Mouse (Mus musculus): ENCODE measurements around the gene Zfp541. TPM values are rescaled to one million over a fixed set of nuclear protein-coding genes. Genes with fewer than 3 reads are reported as not detected.

Zfp541 gene
- 0.04 and 0.10 TPM in 2 replicates for polyA plus RNA-seq (2015; fragmentation: Nextera tagmentation; extraction: Ambion mirVana)

DNA sequence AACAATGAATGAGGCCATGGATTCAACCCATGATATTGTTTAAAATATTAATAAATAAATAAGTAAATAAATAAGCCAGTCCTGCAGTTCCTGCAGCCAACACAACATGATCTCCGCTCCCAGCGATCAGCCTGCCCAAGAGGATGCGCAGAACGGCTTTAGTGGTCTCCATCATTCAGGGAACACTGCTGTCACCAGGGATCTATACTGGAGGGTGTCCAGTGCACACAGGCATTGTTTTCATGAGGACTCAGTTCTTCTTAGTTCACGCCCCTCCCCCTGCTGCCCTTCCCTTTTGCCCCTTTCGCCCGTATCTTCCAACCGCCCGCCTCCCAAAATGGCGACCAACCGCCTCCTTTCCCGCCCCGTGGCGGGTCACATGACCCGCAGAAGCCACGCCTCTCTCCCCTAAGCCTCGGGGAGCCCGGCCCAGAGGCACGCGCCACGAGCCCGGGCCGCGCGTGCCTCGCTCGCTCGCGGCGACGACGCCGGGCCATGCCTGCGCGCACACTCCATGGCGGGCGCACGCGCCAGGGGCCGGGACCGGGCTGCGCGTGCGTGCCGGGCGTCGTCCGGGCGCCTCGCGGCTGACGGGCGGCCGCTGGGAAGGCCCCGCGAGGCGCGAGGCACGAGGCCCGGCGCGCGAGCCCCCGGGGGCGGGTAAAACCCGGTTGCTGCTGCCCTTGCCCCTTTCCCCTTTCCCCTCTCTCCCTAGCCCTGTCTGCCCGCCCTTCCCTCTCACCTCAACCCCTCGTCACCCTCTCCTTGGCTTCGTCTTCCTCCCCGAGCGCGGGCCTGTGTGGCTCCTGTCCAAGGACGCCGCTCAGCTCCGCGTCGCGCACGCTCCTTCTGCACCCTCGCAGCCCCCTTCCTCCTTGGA lies at the start of gene Zfp541:
TSS of gene Zfp541 (plus strand) at position 596 of the 880 bp plus-strand sequence.
- WGBS, result 40% methylated on average over 79 of the region's 80 CpGs
- Histone ChIP-seq H3K36me3 (no peaks in the 10 kb centered on the region), H3K9ac (no peak within 1 kb of the TSS), H3K4me1 (replicated peaks) (no peaks in the 10 kb centered on the region), H3K4me2 (peak within 1 kb of the TSS; percentile 42), H3K4me3 (peak within 1 kb of the TSS; percentile 17), H3K9me3 (peaks cover 4% of the 10 kb centered on the region; the same call in 1 of the 2 replicates), H3K27ac (replicated peaks) (no peak within 1 kb of the TSS), H3K27me3 (peaks cover 46% of the 10 kb centered on the region)
- ATAC-seq (ENCODE audit: low read depth), result peak; percentile 61; the same call in 1 of the 2 replicates

DNA sequence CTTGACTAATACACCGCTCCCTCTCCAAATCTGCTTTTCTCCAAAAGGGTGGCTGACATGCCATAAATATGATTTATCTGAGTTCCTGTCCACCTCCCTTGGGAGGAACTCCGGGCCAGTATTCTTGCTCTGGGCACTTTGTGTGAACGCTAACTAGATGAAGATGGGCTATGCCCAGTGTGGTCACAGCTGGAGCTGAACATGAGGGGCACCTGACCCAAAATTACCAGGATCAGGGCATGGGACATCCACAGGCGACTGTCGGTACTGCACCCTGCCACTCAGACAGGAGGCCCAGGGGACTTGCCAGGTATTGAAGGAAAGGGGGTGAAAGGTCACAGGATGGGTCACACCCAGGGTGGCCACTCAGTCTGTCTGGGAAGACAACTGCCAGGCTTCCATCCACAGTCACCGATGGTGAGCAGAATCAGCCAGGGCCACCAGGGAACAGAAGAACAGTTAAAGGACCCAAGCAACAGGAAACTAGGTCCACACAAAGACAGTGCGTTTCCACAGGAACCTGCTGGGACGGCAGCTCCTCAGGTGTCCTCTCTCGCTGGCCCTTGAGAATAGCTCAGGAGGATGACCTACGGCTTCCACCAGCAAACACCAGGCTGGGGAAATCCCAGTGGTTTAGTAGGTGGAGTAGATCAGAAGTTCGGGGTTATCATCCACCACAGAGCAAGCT lies 48.9 kb upstream of the Zfp541 start:
- H3K27me3 ChIP-seq, result no peaks in the 10 kb centered on the region
- no peaks in the 10 kb centered on the region for H3K9me3 ChIP-seq
- whole genome bisulfite sequencing, result 80% methylated on average over 11 of the region's 11 CpGs
- H3K4me3 ChIP-seq, result no peak overlapping the region
- 0 out of 2 replicates have a peak, but pooled peaks cover 4% of the 10 kb centered on the region for H3K4me1 ChIP-seq (replicated peaks)
- no peak for ATAC-seq (ENCODE audit: low read depth)
- peaks cover 10% of the 10 kb centered on the region; the same call in 1 of the 2 replicates for H3K36me3 ChIP-seq
- H3K27ac ChIP-seq (replicated peaks), result no peak overlapping the region
- H3K9ac ChIP-seq, result no peak overlapping the region
- H3K4me2 ChIP-seq, result no peak overlapping the region

DNA sequence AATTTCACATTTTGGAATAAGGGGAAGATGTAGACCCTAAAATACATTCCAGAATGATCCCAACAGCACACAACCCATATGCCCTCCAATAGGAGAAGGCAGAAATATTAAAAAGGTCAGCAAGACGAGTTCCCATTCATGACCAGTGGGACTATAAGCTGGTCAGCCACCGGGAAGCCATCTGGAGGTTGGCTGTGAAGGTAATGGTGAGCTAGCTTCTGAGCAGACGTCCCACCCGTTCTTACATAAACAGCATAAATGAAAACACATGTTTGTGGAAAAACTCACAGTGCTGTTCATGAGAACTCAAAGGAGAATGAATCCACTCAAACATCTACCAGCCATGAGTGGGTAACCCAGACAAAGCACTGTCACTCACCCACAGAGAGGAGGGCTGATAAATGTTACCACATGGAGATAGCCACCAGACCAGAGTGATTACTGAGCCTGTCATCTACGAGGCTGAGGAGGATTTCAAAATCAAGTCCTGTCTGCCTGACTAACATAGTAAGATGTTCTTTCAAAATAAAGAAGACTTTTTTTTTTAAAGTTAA lies 47.8 kb upstream of the Zfp541 start:
- no peak overlapping the region for H3K27ac ChIP-seq (replicated peaks)
- H3K4me3 ChIP-seq, result no peak overlapping the region
- 88% methylated on average over 5 of the region's 5 CpGs for WGBS
- no peak overlapping the region for H3K9ac ChIP-seq
- H3K36me3 ChIP-seq, result peaks cover 8% of the 10 kb centered on the region; the same call in 1 of the 2 replicates
- ATAC-seq (ENCODE audit: low read depth), result no peak
- H3K27me3 ChIP-seq, result no peaks in the 10 kb centered on the region
- H3K4me2 ChIP-seq, result no peak overlapping the region
- 0 out of 2 replicates have a peak, but pooled peaks cover 4% of the 10 kb centered on the region for H3K4me1 ChIP-seq (replicated peaks)
- no peaks in the 10 kb centered on the region for H3K9me3 ChIP-seq

DNA sequence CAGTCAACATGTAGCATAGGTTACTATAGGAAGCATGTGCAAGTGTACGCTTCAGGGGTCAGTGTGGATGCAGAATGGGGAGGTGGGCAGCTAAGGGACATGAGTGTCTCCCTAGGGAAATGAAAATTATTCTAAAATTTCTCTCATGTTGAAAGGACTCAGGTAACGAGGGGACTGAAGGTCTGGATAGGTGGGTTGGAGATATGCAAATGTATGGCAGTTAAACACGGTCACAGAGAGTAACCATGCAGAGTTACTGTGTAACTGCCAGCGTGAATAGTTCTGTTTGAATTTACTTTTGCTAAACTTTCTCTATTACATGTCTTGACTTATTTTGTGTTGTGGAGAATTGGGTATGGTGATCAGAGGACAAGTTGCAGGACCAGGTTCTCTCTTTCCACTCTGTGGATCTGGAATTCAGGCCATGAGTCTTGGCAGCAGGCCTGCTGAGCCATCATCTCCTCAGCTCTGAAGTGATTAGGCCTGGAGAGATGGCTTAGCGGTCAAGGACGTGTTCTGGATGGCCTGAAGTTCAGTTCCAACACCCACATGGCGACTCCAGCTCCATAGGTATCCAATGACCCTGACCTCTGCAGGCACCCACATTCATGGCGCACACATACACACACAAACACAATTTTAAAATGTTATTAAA lies 47.0 kb upstream of the Zfp541 start:
- 0 out of 2 replicates have a peak, but pooled peaks cover 4% of the 10 kb centered on the region for H3K4me1 ChIP-seq (replicated peaks)
- H3K27ac ChIP-seq (replicated peaks), result no peak overlapping the region
- H3K4me2 ChIP-seq, result no peak overlapping the region
- H3K36me3 ChIP-seq, result peaks cover 8% of the 10 kb centered on the region; the same call in 1 of the 2 replicates
- WGBS, result 94% methylated on average over 8 of the region's 8 CpGs
- no peak overlapping the region for H3K9ac ChIP-seq
- no peak overlapping the region for H3K4me3 ChIP-seq
- no peak for ATAC-seq (ENCODE audit: low read depth)
- no peaks in the 10 kb centered on the region for H3K9me3 ChIP-seq
- H3K27me3 ChIP-seq, result no peaks in the 10 kb centered on the region

DNA sequence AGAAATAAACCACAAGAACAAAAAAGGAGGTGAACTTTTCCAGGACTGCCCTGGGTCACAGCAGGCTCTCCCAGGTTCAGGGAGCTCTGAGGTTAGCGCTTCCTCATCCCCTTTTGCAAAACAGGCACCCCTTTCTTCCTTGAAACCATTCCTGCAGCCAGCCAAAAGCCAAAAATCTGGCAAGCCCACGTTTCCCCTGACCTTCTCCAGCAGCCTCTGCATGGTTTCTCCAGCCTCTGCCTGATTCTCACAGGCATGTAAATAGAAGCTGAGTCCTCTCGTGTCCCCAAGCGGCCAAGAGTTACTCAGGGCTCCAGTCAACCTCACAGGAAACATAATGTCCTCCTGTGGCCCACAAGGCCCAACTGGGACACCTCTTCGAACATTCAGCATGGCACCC lies 46.2 kb upstream of the Zfp541 start:
- 86% methylated on average over 5 of the region's 5 CpGs for WGBS

DNA sequence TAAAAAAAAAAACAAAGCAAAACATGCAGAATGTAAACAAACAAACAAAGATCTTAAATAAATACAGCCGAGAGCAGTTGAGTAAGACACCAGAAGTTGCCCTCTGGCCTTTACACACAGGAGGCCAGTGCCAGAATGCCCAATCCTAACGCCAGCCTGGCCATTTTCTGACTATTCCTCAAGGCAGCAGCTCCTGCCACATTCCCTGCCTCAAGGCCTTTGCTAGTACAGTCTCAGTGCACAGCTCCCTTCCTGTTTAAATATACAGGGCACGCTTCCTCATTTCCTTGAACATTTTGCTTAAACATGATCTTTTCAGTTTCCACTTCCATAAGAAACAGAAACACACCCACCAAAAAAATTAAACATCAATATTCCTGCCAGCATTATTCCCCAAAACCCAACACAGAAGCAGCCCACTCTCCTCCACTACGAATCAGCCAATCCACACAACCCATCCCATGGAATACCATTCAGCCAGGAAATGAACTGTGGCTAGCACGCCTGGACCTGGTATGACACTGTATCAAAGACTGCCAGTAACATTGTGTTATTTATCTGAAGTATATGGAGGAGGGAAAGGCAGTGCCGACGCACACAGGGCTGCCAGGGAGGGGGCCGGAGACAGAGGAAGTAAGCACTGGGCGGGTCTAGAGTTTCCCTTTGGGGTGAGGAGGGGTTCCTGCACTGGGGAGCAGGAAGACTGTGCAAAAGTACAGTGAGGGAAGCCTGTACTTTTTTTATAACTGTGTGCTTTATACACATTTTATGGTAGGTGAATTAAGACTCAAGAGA lies 43.4 kb upstream of the Zfp541 start:
- H3K4me3 ChIP-seq, result no peak overlapping the region
- no peaks in the 10 kb centered on the region for H3K9me3 ChIP-seq
- 87% methylated on average over 9 of the region's 9 CpGs for WGBS
- no peak overlapping the region for H3K9ac ChIP-seq
- no peak for ATAC-seq (ENCODE audit: low read depth)
- no peaks in the 10 kb centered on the region for H3K36me3 ChIP-seq
- H3K4me1 ChIP-seq (replicated peaks), result peaks cover 8% of the 10 kb centered on the region; the same call in 1 of the 2 replicates
- no peak overlapping the region for H3K4me2 ChIP-seq
- H3K27ac ChIP-seq (replicated peaks), result no peak overlapping the region
- H3K27me3 ChIP-seq, result no peaks in the 10 kb centered on the region

More for the DNA sequence above, 46.2 kb upstream of the Zfp541 start:
- Histone ChIP-seq H3K9me3 (no peaks in the 10 kb centered on the region), H3K4me3 (no peak overlapping the region), H3K36me3 (peaks cover 8% of the 10 kb centered on the region; the same call in 1 of the 2 replicates), H3K9ac (no peak overlapping the region), H3K27ac (replicated peaks) (no peak overlapping the region), H3K27me3 (no peaks in the 10 kb centered on the region), H3K4me2 (no peak overlapping the region), H3K4me1 (replicated peaks) (0 out of 2 replicates have a peak, but pooled peaks cover 4% of the 10 kb centered on the region)
- ATAC-seq (ENCODE audit: low read depth), result no peak

DNA sequence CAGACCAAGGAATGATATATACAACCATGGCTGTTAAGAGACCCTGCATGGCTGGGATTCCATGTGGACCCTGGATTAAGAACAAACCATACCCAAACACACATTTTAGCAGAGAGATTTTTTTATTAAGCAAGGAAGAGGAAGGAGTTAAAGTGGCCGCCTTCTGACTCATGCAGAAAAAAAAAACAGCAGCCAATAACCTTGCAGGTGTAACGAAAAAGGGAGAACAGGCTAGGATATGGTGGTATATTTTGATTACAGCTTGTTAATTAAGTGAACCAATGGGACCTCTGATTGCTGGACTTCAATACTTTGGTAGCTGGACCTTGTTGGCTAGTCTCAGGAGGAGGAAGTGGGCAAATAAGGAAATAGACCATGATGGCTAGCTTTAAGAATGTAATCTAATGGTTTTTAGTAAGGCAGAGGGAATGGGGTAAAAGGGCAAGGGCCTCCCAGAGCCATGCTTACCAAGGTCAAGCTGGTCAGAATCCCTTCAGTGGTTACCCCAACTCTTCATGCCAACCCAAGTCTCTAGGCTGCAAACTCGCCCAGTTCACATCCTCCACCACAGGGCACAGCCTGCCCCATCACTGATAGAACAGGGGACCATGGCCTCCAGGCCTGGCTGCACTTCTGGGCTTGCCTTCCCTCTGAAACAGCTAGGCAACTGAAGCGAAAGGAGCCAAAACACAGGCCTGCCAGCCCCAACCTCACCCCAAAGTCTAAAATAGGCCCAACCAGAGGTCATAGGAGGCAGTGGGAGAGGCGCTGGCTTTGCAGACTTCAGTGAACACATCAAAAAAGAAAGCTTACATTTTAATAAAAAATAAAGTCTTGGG lies 42.1 kb upstream of the Zfp541 start:
- H3K4me2 ChIP-seq, result no peak overlapping the region
- no peak overlapping the region for H3K27ac ChIP-seq (replicated peaks)
- WGBS, result 95% methylated on average over 5 of the region's 5 CpGs

DNA sequence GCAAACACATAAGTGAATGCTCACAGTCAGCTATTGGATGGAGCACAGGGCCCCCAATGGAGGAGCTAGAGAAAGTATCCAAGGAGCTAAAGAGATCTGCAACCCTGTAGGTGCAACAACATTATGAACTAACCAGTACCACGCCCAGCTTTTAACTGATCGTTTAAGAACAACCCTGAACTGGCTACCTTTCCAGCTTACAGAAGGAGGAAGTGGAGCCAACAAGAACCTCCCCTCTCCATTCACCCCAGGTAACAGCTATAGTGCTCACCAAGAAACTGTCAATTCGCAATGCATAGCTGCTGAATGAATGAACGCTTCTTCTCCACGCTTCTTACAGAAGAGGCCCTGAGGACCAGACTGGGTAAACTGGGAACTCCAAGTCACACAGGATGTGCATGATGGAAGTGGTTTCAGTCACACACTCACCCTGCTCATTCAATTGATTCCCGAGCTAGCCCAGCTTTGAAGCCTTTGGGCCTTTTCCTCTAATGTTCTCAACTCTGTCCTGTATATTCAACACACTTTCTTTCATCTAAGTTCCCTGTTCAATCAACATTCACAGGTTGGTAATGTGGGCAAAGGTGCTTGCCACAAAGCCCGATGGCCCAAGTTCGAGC lies 36.9 kb upstream of the Zfp541 start:
- H3K27ac ChIP-seq (replicated peaks), result no peak overlapping the region
- no peak overlapping the region for H3K9ac ChIP-seq
- H3K36me3 ChIP-seq, result peaks cover 2% of the 10 kb centered on the region; the same call in 1 of the 2 replicates
- WGBS, result 91% methylated on average over 8 of the region's 8 CpGs
- H3K4me2 ChIP-seq, result no peak overlapping the region
- H3K4me3 ChIP-seq, result no peak overlapping the region
- peaks cover 24% of the 10 kb centered on the region; the same call in 1 of the 2 replicates for H3K4me1 ChIP-seq (replicated peaks)
- H3K9me3 ChIP-seq, result no peaks in the 10 kb centered on the region
- no peak for ATAC-seq (ENCODE audit: low read depth)
- no peaks in the 10 kb centered on the region for H3K27me3 ChIP-seq

More for the DNA sequence above, 42.1 kb upstream of the Zfp541 start:
- no peaks in the 10 kb centered on the region for H3K27me3 ChIP-seq
- H3K9me3 ChIP-seq, result no peaks in the 10 kb centered on the region
- H3K9ac ChIP-seq, result no peak overlapping the region
- ATAC-seq (ENCODE audit: low read depth), result no peak
- peaks cover 11% of the 10 kb centered on the region; the same call in 1 of the 2 replicates for H3K4me1 ChIP-seq (replicated peaks)
- no peaks in the 10 kb centered on the region for H3K36me3 ChIP-seq
- H3K4me3 ChIP-seq, result no peak overlapping the region

DNA sequence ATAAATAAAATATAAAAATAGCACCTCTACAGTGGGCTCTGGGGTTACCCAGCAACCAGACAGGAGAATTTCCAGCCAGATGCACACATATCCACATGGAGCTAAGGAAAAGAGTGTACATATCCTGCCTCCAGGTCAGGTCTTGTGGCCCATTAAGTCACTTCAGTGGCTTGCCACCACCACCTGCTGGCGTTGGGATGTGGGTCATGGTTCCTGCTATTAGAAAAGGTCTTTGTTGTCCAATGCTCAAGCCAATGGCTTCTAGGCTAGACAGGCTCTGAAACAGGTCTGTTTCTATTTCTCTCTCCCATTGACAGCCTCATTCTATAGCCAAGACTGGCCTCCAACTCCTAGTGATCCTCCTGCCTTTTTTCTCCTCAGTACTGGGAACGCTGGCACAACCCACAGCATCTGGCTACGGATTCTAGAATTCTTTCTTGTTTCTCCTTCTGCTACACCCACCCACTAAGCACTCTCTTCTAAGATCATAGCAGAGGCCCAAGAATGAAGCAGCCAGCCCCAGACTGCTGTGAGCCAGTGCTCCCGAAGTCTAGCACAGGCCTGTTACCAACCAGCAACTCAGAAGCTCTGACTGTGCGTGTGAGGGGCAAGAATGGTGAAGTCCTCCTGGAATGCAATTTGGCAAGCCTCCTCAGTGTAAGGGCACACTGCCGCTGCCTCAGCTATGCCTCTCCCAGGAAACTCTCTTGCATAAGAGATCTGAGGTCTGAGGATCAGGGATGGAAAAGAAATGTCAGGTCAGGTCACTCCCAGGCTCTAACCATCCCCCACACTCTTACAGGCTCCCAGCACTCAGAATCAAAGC lies 33.3 kb upstream of the Zfp541 start:
- no peaks in the 10 kb centered on the region for H3K27me3 ChIP-seq
- peaks cover 25% of the 10 kb centered on the region; the same call in 1 of the 2 replicates for H3K36me3 ChIP-seq
- WGBS, result 80% methylated on average over 6 of the region's 6 CpGs
- H3K27ac ChIP-seq (replicated peaks), result no peak overlapping the region; the same call in 1 of the 2 replicates
- peaks cover 14% of the 10 kb centered on the region; the same call in 1 of the 2 replicates for H3K4me1 ChIP-seq (replicated peaks)
- H3K4me3 ChIP-seq, result no peak overlapping the region
- H3K9ac ChIP-seq, result no peak overlapping the region
- no peak overlapping the region for H3K4me2 ChIP-seq
- no peak for ATAC-seq (ENCODE audit: low read depth)
- no peaks in the 10 kb centered on the region for H3K9me3 ChIP-seq

Measured in neural tube, embryonic 13.5 days (tissue).